Mouse (Mus musculus) induced T-regulatory cell, adult 2 months (primary cell): ENCODE measurements around the gene Hs6st2.

ENCODE experiments used
- DNase-seq: peaks from one replicate; pipeline ENCODE4 v3.0.0-alpha.2; 2012; ENCODE audit warnings: low read depth

Hs6st2 gene

DNA sequence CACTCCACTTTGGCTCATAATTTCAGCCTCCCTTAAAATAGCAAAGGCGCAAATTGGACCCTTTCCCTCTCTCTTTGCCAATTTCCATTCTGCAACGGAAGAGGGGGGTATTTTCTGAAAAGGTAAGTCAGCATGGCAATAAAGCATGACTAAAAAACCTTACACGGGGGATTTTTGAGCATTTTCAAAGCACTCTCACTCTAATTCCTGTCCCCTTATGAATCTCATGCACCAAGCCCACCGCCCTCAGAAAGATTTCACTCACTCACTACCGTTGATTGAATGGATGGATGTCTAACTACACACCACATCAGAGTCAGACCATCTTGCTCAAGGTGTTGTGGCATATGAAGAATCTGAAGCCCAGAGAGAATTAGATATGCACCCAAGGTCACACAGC is at the start of gene Hs6st2:
Gene Hs6st2, minus strand, starts transcription at position 101 of the 400 bp plus-strand sequence.
- DNase-seq = no peak

DNA sequence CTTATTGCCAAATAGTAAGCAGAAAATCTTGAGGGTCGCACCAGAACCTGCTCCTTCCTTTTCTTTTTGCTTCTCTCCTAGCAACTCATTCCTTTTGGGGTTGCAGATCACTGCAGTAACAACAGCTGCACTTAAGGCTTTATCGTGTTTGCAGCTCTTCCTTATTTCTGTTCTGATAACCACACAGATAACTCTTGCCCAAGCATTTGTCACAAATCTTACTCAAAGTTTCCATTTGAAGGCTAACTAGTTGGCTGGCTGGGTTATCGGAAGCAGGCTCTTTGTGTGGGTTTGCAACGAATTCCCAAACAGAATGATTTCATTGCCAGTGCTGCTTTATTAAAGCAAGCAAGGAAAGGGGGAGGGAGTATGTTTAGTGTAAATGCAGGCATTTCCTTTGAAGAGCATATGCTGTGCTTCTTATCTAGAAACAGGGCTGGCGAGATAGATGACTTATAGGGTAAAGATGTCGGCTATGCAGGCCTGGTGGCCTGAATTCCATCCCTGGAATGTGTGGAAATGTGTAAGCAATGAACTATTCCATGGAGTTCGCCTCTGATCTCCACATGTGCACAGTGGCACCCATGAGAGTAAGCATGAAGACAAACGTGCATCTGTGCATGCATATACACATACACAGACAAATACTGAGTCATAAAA is 32.6 kb upstream of the Hs6st2 start:
- DNase-seq = no peak

DNA sequence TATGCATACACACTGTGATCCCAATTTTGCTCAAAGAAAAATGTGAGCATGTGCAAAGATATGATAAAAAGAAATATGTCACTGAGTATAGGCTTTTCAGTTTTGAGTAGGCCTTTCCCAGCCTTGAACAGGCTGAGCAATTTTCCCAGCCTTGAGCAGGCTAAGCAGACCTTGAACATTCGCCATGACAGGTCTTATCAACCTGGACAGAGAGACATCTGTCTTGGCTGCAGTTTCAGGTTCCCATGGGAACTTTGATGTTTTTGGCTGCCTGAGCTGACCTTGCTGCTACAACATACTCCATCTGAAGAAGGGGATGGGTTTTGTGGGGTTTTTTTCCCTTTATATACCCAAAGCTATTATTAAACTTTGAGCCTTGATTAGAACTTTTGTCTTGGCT is 31.3 kb upstream of the Hs6st2 start:
- no peak for DNase-seq

DNA sequence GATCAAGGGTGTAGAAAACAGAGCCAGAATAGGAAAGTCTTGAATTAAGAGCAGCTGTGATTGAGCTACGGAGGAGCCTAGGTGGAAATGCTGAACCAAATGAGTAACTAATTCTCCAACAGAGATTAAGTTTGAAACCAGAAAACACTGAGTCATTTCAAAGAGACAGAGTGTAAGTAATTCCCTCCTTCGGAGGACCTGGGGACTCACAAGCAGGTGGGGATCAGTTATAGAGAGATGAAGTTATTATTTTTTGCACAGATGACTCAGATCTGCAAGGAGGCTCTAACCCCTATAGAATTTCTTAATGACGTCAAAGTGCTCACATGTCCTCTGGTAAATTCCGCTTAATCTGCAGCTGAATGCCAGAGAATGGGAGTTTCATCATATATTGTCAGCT is 21.2 kb upstream of the Hs6st2 start:
- DNase-seq = no peak

DNA sequence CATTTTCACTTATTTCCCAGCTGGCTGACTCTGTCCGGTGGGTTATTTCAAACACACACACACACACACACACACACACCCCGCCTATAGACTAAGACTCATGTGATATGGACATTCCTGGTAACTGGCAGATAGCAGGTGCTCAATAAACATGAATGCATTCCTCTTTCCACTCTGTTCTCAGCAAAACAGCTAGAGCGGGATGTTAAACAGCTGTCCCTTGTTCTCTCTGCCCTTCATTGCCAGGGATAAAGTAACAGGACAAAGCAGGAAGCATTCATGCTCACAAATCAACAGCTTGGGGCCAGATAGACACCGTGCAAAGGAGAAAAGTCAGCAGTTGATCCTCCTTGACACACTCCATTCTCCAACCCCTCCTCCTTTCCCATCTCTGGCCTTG is 17.4 kb upstream of the Hs6st2 start:
- no peak for DNase-seq

DNA sequence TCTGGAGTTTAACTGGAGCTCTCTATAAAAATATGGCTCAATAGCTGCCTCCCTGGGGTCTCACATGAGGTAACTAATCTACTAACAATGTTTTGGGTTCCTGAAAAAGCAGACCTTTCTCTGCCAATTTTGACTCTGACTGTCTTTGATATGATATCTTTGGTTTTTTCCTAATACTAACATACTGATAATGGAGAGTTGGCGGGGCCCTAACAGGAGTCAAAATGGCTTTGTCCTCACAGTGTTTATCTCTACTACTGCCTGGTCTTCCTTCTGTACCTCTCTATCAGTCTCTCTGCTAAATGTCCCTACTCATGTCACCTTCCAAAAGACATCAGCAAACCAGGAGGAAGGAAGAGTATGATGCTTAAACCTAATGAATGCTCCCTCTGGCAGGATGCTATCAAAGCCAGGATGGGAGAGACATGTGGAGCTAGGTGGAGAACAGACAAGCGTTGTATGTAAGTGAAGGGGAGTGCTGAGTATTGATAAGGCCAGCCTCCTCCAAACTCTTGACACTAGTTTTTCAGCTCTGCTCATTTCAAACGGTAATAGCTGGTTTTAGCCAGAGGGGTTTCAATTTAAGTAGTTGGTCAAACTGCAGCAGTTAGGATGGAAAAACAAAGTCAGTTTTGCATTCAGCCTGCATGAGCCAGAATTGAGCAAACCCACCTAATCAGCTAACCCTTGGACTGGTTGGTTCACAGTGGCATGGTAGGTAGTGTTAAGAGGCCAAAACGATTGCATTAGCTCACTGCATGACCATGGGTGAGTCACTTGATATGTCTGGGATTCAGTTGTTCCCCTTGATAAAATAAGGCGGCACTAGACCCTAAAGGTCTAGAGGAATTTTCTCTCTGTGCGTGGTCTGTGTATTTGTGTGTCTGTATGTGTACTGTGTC is 4.6 kb upstream of the Hs6st2 start:
- DNase-seq = no peak

DNA sequence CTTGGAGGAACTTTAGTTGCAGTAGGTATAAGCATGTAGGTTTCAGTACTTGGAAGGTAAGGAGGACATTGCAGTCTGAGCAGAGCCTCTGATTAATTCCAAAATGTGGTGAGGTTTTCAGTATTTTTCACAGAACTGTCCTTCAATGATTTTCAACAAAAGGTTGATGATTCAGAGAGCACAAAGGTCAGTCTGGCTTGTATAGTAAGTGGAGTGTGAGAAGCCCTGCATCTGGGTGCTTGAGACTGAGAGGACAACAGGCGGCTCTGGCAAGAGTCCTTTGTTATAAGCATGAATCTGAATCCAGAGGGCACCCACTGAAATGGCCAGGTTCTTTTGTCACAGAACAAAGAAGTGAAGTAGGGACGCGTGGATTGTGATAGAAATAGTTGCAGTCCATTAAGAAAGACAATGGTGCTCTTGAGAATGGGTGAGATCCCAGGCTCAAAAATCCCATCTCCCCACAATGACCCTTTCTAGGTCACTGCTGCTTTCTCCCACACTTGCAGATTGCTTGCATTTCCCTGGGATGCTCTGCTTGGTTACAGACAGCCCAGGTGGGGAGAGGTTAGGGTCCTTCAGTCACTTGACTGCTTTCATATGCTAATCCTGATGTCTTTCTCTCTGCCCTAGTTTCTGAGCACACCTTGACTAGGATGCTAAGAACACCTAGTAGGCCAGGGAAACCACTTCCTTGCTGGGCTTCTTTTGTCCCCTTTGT is 2.8 kb upstream of the Hs6st2 start:
- no peak for DNase-seq

DNA sequence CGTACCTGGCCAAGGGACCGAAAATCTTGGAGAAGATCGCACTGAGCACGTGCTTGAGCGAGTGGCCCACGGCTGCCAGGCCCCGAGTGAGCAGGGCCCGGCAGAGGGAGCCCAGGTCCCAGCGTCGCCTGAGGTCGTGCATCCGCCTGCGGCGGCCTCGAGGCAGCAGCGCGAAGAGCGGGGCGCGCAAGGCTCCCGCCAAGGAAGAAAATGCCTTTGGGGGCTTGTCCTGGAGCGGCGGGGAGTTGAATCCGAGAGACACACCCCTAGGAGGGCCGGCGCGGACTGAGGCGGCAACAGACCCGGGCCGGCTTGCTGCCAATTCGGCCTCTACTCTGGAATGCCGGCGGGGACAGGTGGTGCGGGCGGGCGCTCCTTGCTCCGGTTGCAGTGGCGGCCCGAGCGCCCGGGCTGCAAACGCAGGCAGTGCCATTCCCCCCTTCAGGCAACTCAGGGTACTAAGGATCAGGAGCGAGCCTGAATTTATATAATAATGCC is 437 bp downstream of the Hs6st2 start:
- no peak for DNase-seq

DNA sequence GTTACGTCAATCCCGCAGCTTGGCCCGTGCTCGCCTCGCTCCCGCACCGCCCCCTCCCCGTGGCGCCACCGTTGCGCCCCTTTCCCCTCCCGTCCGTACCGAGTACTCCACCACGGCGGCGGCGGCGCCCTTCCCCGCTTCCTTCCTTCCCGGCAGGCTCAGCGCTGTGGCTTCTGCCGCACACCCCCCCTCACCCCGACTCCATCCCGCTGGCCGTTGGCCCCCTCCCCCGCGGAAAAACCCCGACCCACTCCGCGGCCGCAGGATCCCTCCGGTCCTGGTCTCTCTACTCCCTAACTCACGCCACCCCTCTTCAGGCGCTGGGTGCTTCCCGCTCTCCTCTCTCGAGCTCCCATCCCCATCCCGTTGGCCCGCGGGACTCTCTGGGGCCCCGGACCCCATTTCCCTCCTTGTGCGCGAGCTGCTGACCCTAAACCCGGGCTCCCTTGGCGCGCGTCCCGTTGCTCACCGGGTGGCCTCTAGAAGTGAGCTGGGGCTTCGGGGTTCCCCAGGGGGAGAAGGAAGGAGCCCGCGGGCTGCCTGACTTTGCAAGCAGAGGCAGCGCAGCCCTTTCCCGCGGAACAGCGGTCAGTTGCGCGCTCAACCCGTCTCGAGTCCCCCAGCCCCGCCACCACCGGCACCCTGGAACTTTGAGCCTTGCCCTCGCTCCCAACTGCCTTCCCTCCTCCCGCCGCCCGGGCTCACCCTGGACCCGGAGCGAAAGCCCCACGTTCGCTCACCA is 1.1 kb downstream of the Hs6st2 start:
- DNase-seq = no peak

DNA sequence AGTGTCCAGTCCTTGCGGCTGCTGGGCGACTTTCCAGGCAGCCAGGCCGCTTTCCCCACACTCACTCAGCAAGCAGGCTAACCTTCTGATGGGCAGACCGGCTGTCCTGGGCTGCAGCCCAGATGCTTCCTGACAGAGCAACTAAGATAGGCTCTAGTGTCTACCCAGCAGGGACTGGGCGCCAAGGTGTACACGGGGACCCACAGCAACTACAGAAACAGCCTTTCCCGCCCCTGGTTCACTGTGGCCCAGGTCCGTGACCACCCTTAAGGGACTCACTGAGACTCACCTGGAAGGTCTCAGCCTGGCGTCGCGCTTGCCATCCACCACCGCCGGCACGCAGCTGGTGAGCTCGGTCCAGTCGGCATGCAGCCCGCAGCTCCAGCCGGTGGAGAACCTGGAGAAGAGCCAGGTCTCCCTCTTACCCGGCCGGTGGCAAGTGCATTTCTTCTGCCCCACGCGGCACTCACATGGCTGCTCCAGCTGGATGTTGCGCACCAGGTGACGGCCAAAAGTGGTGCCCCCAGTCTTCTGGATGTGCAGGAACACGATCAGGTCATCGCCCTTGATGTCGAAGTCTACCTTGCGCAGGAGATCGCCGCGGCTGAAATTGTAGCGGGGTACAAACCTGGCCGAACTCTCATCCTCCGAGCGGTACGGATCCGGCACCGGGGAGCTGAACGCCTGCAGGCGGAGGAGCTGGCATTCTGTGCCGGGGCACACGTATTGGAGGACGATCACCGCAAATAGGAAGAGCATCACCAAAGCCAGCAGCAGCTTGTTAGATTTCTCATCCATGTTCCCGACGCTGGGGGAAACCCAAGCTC is 1.8 kb downstream of the Hs6st2 start:
- no peak for DNase-seq

DNA sequence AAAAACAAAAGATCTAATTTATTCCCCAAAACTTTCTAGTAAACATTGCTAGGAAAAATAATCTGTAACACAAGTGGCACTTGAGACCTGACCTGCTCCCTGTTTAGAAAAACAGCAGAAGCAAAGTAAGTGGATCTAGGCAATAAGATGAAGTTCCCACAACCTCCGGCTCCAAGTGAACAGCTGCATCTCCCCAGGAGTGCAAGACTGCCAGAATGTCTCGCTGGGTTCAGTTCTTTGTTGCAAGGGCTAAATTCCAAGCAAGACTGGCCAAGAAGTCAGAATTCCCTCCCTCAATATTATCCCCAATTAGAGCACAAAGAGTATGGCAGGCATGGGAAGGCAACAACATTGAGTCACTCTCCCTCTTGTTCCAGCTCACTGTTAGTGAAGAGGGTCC is 23.4 kb downstream of the Hs6st2 start:
- no peak for DNase-seq

DNA sequence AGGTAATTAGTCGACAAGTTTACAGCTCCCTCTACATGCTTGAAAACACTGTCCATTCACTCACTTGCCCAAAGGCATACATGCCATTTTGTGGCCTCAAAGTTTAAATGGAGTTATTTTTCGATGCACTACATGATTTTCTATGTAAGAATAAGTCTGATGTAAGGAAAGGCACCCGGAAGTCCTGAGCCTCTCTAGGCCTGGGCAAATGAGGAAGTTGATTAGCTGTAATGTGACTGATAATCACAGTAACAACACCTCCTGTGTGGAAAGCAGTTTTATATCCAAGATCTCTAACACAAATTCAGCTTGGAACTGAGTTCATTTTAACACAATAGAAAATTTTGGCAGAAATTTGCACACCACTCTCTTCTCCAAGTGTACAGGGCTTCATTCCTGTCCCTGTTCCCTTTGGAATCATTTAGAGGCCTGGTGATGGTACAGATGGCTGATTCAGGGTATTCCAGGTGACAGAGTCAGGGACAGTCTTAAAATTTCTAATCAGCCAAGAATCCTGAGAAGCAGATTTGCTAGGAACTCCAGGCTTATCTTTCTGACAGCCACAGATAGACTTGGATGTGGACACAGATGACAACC is 38.9 kb downstream of the Hs6st2 start:
- no peak for DNase-seq

DNA sequence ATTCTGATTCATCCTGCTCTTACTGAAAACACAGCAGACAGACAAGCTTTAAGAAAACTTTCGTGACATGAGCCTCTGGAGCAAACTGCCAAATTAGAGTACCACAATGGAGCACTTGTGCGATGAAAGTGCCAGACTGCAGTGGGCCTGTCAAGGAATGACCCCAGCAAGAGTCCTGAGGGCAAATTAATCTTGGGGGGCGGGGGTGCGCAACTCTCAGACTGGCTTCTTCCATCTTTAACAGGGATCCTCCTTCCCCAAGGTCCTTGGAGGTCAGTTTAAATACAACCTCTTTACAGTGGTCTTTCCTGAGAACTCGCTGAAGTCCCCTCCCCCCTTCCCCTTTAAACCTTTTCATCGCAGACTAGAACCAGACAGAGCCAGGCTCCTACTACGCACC is 45.9 kb downstream of the Hs6st2 start:
- no peak for DNase-seq

DNA sequence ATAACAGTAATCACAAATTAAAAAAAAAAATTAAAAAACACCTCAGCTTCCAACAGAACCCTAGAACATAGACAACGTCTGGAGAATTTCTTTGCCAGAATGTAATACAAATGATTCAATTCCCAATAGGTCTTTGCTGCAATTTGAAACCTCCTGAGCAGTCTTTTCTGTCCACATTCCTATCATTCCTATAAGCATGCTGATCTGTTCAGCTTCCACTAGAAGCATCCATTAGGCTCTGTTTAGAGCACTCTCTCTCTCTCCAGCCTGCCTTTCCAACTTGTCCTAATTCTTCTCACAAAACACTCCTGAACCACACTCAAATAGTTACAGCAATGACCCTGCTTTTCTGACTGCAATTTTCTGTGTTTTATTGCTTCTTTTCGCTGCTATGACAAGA is 50.3 kb downstream of the Hs6st2 start:
- no peak for DNase-seq

DNA sequence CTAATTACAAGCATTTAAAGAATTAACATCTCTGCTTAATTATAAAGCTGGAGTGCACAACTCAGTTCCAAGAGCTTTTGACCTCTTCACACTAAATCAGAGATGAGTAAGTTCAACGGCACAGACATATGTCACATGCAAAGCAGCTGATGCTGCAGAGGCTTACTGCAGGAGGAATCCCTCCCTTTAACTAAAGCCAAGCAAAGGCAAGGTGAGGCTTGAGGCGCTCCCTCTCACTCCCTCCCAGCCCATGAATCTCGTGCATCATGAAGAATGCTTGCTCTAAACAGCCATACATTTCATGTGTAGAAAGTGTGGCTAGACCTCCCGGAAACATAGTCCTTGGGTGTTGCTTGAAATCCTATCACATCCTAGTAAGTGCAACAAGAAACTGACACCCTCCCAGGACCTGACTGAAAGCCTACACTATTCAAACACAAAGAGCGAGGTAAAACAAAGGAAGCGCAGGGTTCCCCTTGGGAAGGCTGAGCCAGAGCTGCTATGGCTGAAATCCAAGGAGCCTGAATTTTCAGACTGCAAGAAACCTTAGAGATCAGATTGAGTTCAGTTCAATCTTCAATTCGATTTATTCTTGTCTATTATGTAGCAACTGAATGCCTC is 67.2 kb downstream of the Hs6st2 start:
- DNase-seq = no peak

DNA sequence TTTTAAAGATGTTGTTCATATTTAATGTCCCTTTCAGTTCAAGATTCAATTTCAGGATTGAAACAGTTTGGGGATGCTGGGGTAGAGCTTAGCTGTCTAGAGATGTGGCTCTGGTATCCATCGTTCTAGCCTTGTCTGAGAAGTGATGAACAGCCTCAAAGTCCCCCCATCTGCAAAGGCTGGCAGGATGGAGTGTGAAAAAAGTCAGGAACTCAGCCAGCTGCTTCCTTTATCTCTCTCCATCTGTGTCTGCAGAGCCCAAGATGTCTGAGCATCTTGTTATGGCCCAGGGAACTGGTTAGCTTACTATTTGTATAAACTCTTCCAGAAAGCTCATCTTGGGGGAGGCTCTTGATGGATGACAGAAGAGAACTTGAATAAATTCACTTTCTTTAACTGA is 70.9 kb downstream of the Hs6st2 start:
- DNase-seq = no peak

DNA sequence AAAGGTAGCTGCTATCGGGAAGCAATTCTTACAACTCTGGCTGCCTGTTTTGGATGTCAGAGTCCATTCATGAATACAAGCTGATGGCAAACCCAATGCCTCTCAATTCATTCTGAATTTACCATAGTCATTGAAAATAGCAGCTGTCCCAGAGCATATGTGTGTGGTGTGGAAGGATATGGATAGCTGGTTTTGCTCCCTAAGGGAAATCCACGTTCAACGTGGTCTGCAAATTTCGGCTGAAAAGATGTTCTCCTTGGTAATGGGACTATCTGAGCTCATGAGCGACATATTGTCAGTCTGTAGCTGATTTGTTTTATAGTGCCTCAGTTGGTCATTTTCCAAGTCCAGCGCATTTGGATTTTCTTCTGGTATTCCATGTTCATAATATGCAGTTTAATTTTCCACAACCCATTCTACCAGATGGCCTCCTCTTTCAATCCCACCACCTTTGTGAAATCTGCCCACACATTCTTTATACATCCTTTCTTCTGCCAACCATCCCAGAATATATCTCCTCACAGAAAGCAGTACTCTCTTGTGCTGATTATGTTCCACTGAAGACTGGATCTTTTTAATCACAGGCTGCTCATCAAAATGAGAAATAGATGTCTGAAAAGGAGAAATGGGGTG is 75.3 kb downstream of the Hs6st2 start:
- DNase-seq = no peak

DNA sequence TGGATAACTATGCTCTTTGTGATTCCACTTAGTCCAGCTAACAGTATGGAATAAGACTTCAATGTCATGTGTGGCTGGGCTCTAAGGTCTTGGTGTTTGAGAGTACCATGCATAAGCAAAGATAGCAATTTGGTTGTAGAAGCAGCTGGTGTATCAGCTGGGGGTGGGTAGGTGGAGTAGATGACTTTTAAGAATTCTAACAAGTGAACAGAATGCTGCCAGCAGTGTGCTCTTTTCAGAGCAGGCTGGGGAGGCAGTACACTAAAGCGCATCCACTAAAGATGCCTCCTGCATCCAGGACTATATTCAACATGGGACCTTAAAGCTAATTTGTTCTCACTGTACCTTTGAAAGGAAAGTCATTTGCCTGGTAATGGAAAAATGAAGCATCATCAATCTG is 88.9 kb downstream of the Hs6st2 start:
- no peak for DNase-seq

DNA sequence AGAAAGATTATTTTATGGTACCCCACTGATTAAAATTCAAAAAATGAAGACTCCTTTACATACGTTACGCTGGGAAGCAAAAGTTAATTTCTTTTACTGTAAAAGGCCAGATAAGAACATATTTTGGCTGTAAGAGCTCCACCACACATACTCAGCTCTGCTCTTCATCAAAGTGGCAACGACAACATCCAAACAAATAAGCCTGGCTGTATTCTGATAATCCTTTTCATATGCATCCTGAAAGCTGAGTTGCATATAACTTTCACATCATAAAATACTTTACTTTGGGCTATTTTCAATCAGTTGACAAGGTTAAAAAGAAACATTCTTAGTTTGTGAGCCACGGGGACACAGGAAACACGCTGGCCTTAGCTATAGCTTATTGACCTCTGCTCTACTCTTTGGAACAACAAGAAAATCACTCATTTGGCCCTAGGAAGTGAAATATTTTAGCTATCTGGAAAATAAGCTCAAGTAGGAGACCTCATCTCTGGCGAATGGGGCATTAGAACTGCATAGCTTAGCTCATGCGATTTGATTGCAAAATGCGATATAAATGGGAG is 91.1 kb downstream of the Hs6st2 start:
- DNase-seq = no peak
